Comparison of ENCODE assay signal across 8 mouse cellular contexts in the genomic region with DNA sequence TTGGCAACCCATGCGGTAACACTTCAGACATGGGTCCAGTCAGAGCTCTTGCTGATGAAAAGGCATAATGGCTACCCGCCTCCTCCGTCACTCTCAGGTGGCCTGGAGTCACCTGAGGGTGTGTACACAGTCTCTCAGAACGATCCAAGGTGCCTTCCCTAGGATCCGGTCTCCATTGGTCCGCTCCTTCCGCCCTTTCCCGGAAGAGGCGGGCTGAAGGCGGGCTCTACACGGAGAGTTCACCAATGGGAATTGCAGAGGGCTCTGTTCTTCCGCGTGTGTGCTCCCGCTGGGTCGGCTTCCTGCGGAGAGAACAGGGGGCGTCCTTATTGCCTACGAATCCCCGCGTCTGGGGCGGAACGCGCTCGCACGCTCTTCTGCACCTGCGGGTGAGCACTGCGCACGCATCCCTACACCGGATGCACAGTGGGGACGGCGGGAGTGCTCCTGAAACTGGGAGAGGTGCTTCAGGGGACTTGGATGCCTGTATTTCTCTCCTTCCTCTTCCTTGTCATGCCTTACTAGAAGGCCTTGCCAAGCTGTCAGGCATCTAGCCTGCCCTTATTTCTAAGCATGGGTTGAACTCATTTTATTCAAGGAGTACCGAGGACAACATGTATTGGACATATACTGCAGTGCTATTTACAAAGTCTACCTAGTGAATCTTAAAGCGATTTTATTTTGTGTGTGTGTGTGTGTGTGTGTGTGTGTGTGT. TPM values are rescaled to one million over a fixed set of nuclear protein-coding genes. Genes with fewer than 3 reads are reported as not detected.
DNase-seq lines count a peak whose midpoint lies in the region; ATAC-seq and TF ChIP-seq lines count a peak whose summit lies in the region.

A gene (plus strand): TSS at position 268 of the 715 bp plus-strand sequence.

- peaks cover 0 to 2% of the 10 kb centered on the region in 2 experiments; a peak in 1 of 4 replicates for H3K4me1 ChIP-seq in ES-E14 (ENCODE audit: control insufficient read depth in 2 of 2, insufficient read depth in 2 of 2, low read length in 2 of 2, poor library complexity in 1 of 2)
- peaks cover 11% of the 10 kb centered on the region for H3K4me1 ChIP-seq in forebrain, embryonic 15.5 days
- H3K4me1 ChIP-seq in lung, adult 2 months (ENCODE audit: control insufficient read depth, insufficient read depth, low read length): peaks cover 3% of the 10 kb centered on the region

- under 1% methylated on average over 33 of the region's 33 CpGs for WGBS in forebrain, embryonic 15.5 days
- WGBS in lung, adult 2 months: under 1% methylated on average over 33 of the region's 33 CpGs

- no peak for TF ChIP-seq CTCF in lung, adult 2 months (IDR thresholded peaks at IDR 0.05; ENCODE audit: insufficient read depth, low read length)

- no peaks in the 10 kb centered on the region for H3K27me3 ChIP-seq in forebrain, embryonic 15.5 days

- H3K27ac ChIP-seq in ES-E14 (ENCODE audit: insufficient read depth, low read depth, low read length, poor library complexity, severe bottlenecking): peak within 1 kb of the TSS; percentile 6; the same call in 1 of the 2 replicates
- peak within 1 kb of the TSS; percentile 91 for H3K27ac ChIP-seq in forebrain, embryonic 15.5 days (replicated peaks)

- H3K9ac ChIP-seq in ES-E14 (ENCODE audit: insufficient read depth, low read depth, low read length, poor library complexity, severe bottlenecking): peak within 1 kb of the TSS; percentile 44
- H3K9ac ChIP-seq in forebrain, embryonic 15.5 days (replicated peaks): peak within 1 kb of the TSS; percentile 79

- H3K9me3 ChIP-seq in ES-E14 (ENCODE audit: control insufficient read depth, insufficient read depth, low read depth, low read length): no peaks in the 10 kb centered on the region
- H3K9me3 ChIP-seq in forebrain, embryonic 15.5 days: no peaks in the 10 kb centered on the region

- intact Hi-C loops in heart, postnatal 25 days (cut with DNase I): loop anchor here (5.0 kb wide), 1 partner anchor 45 kb away; no protein-coding TSS in a partner anchor

- peak within 1 kb of the TSS; percentile 60 for H3K4me2 ChIP-seq in forebrain, embryonic 15.5 days (replicated peaks)

- peak; percentile 78 for TF ChIP-seq POLR2A in lung, adult 2 months (IDR thresholded peaks at IDR 0.05; ENCODE audit: borderline replicate concordance, extremely low read depth, low read depth, low read length)

- peak within 1 kb of the TSS; percentile 58 to 95 for H3K4me3 ChIP-seq in ES-E14 (ENCODE audit: insufficient read depth in 1 of 2, low read depth in 1 of 2, low read length in 2 of 2, poor library complexity in 1 of 2, severe bottlenecking in 1 of 2)
- peak within 1 kb of the TSS; percentile 65 for H3K4me3 ChIP-seq in forebrain, embryonic 15.5 days
- H3K4me3 ChIP-seq in lung, adult 2 months (replicated peaks; ENCODE audit: extremely low read depth, low read depth, low read length): peak within 1 kb of the TSS; percentile 96

- peak; percentile 100 for ATAC-seq in forebrain, embryonic 15.5 days (replicated peaks)
- ATAC-seq in neutrophil, adult 5-6 weeks (ENCODE audit: extremely low read depth, insufficient number of reproducible peaks, low FRiP score, poor library complexity, severe bottlenecking): peak; percentile 92

- DNase-seq in ES-E14 (ENCODE audit: low read depth, low spot score): peak; percentile 92
- DNase-seq in cerebellum, adult 11-12 months: peak; percentile 92
- peak; percentile 77 for DNase-seq in heart, postnatal 25 days (ENCODE audit: low spot score)
- peak; percentile 83 to 90 for DNase-seq in layer of hippocampus, adult 18-20 months (ENCODE audit: low spot score in 2 of 2)
- peak; percentile 81 for DNase-seq in lung, adult 2 months
- DNase-seq in thymus, adult 18-20 months: peak; percentile 81 to 86

- in situ Hi-C loops in ES-E14 (cut with MboI; ENCODE audit: low sequenced_read_pairs in 2 of 2, unreplicated experiment in 2 of 2): no loop called here

- H3K36me3 ChIP-seq in ES-E14 (ENCODE audit: control insufficient read depth, insufficient read depth, low read length, poor library complexity, severe bottlenecking): peaks cover 6% of the 10 kb centered on the region; the same call in 1 of the 2 replicates
- H3K36me3 ChIP-seq in forebrain, embryonic 15.5 days: peaks cover 13% of the 10 kb centered on the region

TF ChIP-seq in ES-E14, 5 proteins besides CTCF, POLR2A, EP300 and RAD21:
- no peak for TF ChIP-seq ZC3H11A (IDR thresholded peaks at IDR 0.05; ENCODE audit: borderline replicate concordance, low read depth, low read length)
- TF ChIP-seq CHD2 (IDR thresholded peaks at IDR 0.05; ENCODE audit: low read depth, low read length): no peak
- TF ChIP-seq ZNF384 (IDR thresholded peaks at IDR 0.05; ENCODE audit: low read depth, low read length): no peak
- no peak; the same call in 1 of the 2 replicates for TF ChIP-seq HCFC1 (IDR thresholded peaks at IDR 0.05; ENCODE audit: borderline replicate concordance, insufficient read depth, low read length)
- TF ChIP-seq MAFK (IDR thresholded peaks at IDR 0.05; ENCODE audit: insufficient read depth, low read depth, low read length): no peak

RNA-seq across cellular contexts. Expression of the gene that starts here (rescaled TPM):
- 11.3 and 14.6 TPM in 2 replicates for total RNA-seq in ES-E14 (2012; rRNA removed)
- 14.1 and 14.9 TPM in 2 replicates for polyA plus RNA-seq in forebrain, embryonic 15.5 days (2015; fragmentation: Nextera tagmentation; extraction: Ambion mirVana)
- 10 to 100 TPM; 14.1 to 16.3 TPM for total RNA-seq in heart, postnatal 25 days (2021)
- total RNA-seq in layer of hippocampus, adult 18-20 months (2021): 1 to 10 TPM; 8.0 TPM
- polyA plus RNA-seq in lung, adult 2 months (2012; rRNA removed): 8.5 and 9.0 TPM in 2 replicates
- 9.5 and 16.9 TPM in 2 replicates for total RNA-seq in neutrophil, adult 5-6 weeks (2017)

Comparison
In these comparisons a context has a peak if more than half of its experiments do, and no peak if none do; other contexts are left out.
1. Peak in every context shown above with its lines: DNase-seq, ATAC-seq, H3K4me3 ChIP-seq and H3K27ac ChIP-seq.